Mouse (Mus musculus): ENCODE results near the gene Fam20c. TPM values are rescaled to one million over a fixed set of nuclear protein-coding genes. Genes with fewer than 3 reads are reported as not detected.
A peak's percentile ranks its signal among the peaks of the same experiment; 100 is the strongest.

Fam20c gene
- total RNA-seq, 2 experiments from 2014 or later, result 14.2 to 19.2 TPM

DNA sequence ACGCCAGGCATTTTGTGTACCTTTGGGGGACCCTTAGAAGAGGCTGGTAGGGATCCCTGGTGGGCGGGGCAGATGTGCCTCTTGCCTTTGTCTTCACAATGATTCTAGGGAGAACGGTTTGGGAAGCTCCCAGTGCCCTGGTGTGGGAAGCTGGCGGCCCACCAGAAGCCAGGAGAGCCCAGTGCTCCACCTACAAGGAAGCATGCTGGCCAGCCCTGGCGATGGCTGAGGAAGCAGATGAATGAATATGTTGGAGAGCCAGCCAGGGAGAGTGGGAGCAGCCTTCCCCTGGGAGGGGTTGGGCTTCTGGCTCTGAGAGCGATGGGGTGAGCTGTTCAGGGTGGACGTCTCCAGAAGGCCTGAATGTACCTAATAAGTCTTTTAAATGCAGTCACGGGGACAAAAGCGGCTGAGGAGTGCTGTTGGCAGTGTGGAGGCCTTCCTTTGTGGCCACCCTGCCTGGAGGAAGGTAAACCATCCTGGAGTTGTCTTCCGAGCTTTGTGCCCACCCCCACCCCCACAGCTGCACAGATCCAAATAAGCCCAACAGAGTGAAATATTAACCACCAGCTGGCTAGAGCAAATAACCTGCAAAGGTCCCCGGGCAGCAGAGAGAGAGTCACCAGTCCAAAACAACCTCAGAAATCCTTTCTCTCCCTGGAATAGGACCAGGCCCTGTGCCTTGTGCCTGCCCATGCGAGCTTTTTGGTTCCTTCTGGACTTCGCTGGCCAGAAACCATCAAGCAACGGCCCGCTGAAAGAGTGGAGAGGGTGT lies 2.2 kb downstream of the Fam20c start:
- DNase-seq, result peak; percentile 72

DNA sequence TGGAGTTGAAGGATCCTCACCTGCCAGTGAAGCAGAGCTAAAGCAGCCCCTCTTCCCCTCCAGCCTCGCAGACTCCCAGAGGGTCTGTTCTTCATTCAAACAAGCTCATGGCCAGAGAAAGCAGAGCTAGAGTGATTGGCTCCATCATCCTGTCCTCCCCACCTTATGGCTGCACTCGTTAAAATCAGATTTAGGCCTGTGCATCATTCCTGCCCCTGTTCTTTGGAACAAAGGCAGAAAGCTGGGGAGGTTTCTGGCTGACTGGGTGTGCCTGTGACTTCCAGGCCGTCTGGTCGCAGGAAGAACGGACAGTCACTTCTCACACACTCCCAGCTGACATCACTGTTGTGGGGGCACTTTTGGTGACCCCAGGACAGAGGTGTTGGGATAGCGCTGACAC lies 2.8 kb downstream of the Fam20c start:
- no peak for DNase-seq

DNA sequence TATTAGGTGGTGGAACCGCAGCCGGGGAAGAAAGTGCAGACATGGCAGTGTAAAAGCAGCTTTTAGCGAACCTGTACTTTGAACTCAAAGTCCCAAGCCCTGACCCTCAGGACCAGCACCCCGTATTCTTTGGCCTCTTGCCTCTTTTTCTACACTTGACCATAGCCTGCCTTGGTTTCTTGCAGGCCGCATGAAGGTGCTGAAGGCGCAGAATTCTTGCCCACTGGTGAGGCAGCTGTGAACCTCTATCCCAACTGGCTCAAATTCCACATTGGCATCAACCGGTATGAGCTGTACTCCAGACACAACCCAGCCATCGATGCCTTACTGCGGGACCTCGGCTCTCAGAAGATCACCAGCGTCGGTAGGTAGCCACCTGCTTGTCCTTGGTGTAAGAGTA lies 3.3 kb downstream of the Fam20c start:
- DNase-seq, result peak; percentile 30

DNA sequence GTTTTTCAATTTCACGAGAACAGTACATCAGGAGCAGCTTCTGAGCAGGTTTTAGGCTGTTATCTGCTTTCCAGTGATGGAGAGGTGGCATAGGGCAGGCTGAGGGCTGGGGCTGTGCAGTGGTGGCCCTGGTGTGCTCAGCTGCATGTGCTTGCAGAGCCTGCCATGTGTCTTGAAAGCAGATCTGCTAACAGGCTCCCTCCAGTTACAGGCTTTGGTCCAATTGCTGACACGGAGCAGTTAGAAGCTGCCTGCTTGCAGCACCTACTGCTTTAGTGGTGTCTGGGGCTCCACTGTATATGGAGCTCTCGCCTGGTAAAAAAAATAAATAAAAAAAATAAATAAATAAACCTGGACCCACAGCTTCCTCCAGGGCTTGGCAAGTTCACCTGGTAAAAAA lies 4.2 kb downstream of the Fam20c start:
- peak; percentile 30 for DNase-seq

DNA sequence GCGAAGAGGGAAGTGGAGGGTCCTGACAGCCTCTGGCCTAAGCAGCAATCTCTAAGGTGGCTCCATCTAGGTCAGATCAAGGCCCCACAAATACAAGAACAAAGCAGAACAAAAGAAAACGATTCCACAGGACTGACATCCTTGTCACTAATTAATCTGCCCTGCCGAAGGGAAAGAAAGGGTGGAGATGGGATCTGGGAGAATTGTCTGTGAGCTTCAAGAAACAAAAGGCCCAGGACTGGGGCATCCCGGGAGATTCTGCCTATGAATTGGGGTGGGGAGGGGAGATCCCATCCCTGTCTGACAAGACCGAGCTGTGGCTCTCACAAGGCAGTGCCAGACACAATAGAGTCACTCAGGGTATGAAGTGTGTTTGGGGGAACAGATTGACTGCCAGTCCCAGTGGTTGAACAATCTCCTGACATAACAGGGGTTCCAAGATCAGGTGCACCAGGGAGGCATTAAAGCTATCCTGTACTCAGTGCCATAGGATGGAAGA lies 7.6 kb downstream of the Fam20c start:
- DNase-seq, result no peak

DNA sequence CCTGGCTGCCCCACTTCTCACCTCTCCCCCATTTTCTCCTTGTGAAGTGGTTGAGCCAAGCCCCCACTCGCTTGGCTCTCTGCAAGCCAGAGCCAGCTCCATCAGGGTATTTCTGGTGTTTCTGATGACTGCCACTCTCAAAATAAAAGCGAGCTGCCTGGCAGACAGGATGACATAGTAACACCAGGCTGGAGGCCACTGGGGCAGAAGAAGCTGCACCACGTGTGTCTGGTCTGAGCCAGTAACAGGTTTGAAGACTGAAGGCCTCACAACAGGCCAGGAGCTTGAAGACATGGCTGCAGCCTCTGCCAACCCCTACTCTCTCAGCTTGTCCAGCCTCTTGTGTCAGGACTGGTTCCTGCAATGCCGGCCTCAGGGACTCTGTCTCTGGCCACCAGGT lies 8.0 kb downstream of the Fam20c start:
- peak; percentile 38 for DNase-seq

DNA sequence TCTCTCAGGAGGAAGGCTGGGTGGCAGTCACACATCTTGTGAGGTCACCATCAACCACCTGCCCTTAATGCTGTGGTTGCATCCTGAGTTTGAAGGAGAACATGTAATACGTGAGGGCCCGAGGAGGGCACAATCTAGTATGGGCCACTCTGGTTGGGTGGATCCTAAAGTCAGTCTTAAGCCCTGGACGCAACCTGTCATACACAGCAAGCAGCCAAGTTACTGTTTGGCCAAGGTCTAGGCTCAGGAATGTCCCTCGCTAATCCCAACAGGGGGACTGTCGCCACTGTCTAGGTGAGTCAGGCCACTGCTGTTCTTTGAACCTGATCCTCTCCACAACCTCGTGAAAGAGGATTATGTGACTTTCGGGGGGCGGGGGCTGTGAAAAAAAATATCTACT lies 10.3 kb downstream of the Fam20c start:
- no peak for DNase-seq

DNA sequence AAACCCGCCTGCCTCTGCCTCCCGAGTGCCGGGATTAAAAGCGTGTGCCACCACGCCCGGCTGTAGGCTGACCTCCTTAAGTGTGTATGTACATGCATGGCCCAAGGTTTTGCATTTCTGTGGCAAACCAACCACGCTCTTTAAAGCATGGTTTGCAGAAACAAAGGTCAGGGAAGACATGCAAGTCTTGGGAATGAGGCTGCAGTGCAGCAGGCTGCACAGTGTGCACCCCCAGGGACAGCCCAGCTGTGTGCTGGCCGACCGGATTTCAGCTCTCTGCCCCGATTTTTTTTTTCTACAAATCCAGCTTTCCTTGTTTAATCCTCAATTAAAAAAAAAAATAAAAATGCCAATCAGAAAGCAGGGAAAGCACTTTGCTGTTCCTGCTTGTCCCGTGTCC lies 13.3 kb downstream of the Fam20c start:
- DNase-seq, result no peak

DNA sequence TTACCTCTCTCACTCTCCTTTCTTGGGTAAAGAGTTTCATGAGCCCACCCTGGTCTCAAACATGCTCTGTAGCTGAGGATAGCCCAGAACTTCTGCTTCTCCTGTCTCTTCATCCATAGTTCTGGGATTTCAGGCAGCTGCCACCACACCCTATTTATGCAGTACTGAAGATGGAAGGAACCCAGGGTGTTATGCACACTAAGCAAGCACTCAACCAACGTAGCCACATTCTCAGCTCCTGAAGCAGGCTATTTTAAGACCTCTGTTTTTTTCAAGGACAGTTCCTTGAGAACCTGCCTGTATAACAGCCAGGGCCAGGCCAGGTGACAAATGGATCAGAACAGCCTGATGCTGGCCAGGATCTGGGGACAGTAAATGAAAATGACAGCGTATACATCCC lies 14.4 kb downstream of the Fam20c start:
- no peak for DNase-seq

DNA sequence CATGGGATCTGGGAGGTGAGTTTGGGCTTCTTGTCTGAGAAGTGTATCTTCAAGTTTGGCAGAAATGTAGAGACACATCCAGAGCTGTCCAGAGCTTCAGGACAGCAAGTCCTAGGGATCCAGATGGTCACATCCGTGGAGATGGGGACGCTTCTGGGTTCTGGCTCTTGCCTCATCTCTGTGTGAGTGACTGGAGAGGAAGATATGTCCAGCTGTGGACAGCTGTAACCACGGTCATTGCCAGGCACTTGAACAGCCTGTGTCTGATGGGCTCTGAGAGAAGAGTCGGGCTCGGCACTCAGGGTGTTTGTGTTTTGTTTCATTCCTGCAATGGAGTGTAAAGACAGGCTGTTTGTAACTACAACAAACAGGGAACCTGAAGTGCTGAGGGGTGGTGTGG lies 14.8 kb downstream of the Fam20c start:
- no peak for DNase-seq

DNA sequence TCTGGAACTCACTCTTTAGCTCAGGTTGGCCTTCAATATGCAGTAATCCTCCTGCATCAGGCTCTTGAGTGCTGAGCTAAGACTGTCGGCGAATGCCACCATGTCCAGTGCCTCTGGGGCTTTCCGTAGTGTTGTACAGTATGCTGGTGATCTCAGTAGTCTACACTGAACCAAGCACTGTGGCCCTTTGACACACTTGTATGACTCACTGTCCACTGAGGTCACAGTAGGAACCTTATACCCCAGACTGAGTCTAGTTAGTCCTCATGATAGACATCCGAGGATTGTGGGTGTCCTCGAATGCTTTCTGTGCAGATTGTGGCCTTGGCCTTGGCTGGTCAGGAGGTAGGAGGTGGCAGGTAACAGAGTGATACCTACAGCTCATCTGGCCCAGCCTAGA lies 20.8 kb downstream of the Fam20c start:
- no peak for DNase-seq

DNA sequence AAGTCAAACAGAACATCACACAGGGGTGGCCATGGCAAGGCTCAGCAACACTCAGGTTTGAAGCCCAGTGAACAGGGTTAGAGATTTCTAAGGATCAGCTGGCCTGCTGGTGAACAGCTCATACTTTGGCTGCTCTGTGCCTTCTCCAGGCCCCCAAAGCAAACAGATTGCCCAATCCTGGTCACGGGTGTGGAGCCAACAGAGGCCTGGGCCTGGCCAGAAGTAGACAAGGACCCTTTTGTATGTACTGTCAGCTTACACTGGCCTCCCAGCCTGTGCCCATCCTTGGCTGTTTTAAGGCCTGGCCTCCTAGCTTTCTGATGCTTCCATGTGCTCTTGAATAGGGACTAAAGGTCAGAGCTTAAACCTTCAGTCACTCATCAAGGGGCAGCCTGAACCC lies 22.0 kb downstream of the Fam20c start:
- peak; percentile 59 for DNase-seq

DNA sequence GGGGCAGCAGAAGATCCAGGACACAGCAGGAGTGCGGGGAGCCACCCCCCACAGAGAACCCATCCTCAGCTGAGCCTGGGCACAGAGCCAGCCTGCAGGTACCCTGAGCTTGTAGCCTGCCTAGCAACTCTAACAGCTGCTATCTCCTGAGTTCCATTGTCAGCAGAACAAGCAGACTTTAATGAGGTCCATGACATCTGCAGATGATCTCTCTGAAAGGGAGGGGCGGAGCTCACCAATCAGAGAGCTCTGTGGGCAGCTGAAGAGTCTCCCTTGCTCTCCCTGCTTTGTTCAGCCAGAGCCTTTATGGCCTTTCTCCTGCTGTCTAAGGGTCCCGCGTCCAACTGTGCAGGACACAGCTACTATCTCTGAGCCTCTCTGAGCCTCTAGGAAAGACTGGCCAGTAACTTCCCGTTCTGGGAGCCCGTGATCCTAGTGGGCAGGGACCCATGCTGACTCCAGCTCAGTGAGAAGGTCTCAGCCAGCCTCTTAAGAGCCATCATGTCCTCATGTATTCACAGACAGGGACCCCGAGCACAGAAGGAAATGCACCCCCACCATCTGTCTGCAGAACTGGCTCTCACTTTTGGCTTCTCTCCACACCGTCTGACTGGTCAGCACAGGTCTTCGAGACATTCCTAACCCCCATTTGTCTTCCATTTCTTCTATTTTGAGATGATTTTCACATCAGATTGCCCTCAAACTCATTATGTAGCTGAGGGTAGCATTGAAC lies 24.6 kb downstream of the Fam20c start:
- no peak for DNase-seq

DNA sequence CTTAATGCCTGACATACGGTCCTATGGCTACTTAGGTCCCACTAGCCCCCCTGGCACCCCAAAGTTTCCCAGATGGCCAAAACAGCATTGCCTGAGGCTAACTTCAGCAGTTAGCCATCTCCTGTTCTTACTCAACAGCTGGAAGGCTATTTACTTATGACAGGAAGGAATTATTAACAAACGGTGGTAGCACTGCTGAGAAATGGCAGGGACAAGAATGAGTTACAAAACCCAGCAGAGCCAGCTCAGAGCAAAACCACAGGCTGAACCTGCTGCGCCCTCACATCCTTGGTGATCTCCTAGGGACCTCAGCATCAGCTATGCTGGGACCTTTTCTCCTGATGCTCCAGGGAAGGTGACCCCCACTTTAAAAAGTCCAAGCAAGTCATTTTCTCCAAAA lies 25.3 kb downstream of the Fam20c start:
- no peak for DNase-seq

DNA sequence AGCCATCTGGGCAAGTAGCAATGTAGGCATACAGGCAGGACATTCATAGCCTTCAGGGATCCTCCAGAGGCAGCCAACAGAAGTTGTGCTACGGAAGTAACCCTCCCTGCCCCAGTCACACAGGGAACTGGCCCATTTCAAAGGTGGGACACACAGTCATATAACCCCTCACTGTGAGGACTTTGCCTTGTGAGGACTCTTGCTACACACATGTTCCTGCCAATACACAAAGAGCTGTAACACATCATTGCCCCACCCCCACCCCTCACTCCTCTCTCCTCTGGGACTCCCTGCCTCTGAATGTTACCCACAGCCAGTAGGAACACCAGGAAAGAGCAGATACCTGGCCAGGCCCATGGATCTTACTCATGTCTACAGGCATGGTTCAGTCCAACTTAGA lies 28.4 kb downstream of the Fam20c start:
- DNase-seq, result no peak

DNA sequence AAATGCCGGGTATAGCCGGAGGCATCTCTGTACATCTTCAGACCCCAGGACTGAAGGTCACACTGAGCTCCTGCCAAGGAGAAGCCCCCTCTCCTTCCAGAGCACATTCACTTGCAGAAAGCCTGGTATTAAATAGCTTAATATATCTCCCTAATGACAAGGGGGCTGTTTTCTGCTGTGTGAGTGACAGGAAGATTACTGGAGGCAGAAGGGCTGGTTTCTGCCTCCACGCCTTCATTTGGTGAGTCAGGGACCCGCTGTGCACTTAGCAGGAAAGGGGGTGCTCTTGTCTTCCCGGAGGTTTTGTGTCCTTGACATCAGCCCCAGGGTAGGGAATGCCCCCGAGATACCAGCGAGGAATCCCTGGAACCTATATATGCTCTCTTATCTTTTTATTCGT lies 28.9 kb downstream of the Fam20c start:
- DNase-seq, result no peak

DNA sequence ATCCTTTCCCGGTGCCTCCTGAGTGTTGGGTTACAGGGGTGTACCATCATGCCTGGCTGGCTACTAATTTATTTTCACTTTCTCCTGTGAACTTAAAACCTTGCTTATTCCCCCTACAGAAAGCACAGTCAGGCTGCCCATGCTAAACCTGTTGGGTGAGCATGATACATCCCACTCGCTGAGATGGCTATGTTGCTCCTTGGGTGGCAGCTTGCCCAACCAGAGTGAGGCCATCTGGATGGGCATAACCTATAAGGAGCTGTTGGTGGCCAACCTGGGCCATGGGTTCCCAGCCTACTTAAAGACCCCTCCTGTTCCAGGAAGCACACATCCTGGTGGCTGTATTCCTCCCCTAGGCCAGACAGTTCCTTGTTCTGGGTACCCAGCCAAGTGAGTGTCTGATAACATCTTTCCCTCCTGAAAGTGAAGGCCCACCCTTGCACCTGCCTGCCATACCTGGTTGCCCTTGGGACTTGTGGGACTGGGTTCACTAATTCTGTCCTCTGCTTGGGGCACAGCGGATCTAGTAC lies 31.7 kb downstream of the Fam20c start:
- no peak for DNase-seq

DNA sequence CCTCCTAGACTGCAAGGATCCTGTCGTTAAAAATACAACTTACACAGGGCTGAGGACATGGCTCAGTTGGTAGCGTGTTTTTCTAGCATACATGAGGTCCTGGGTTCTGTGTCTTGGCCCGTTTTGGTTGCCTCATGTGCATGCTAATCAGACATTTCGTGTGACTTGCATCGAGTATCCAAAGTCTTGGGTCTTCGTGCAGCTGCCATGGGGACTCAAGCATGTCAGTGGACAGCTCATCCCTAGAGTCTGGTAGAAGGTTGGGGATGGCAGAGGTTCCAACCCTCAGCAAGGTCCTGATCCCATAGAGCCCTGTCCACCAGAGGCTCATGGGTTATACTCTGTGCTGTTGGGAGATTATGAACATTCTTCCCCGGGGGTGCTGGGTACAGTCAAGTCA lies 33.3 kb downstream of the Fam20c start:
- DNase-seq, result no peak

DNA sequence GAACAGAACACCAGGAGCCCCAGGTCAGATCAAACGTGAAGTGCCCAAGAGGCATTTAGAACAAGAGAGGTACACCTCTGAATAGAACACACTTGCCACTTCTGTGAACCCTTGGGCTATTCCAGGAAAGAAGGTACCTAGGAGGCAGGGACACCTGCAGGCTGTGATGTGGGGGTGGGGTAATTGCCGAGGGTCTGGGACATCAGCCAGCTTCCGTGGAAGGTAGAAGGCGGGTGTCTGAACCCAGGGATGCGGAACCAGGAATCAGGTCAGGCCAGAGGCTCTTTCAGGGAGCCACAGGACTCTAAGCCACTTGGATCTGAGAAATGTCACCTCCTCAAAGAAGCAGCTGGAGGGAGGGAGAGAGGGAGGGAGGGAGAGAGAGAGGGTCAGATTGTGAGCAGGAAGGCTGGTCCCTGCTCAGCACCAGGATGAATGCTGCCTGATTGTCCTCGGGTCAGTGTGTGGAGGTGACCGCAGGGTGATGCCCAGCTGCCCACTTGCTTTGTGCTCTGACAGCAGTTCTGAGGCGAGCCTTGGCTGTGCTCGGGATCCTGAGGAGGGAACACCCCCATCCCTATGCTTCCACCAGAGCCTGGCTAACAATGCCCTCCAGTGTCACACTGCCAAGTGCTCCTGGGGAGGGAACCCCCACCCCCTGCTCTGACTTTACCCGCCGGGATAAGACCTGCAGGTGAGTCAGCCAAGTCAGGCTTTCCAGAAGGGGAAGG lies 34.3 kb downstream of the Fam20c start:
- no peak for DNase-seq

DNA sequence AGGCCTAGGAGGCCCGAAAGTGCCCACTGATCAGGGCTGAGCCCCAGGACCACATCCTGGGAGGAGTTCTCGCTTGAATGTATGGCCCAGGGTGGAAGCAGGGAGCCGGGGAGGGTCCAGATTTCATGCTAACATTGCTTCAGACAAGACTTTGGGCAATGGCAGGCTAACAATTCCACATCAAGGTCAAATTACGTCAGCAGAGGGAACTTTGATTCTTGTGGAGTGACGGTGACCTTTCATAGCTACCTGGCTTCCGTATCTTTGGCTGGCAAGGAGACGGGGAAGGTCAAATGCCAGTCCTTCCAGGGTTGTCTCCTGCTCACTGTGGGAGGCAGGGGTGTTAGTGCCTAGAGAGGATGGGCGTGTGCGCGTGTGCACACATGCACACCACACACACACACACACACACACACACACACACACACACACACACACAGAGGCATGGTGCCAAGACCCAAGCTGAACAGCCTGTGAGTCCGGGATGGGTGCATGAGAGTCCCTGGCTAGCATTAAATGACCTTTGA lies 36.7 kb downstream of the Fam20c start:
- DNase-seq, result no peak

DNA sequence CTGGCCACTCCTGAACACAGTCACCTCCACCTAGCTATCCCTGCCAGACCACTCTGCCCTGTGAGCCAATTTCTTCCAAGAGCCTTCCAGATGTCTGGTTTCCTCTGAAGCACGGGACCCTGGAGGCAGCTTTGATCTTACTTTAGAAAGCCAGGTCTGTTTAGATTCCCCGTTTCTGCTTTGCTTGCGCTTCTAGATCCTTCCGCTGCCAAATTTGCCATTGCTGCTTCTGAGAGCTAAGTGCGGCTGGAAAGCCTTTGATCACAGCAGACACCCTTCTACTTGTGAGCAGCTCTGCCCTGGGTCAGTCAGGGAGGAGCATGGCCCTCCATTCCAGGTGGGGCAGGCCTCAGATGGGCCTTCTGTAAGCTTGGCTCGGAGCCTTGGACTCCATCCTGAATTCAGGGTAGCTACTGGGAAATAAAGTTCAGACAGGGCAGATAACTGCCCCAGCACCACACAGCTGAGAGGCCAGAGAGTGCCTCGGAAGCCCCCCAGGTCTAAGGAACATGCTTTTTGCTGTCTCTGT lies 47.3 kb downstream of the Fam20c start:
- no peak for DNase-seq

DNA sequence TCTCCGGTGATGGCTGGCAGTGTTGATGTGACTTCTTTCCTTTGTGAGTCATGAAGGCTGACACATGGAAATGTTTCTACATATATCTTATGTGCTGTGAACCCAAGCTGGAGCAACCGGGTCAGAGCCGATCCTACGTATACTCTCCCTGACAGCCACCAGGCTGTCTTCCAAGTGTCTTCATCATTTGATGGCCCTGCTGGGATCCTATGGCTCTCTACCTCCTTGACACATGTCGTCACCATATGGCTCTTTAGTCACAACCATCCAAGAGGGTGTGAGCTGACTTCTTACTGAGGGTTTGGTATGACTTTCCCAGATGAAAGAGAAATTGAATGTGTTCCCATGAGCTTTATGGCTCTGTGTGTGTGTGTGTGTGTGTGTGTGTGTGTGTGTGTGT lies 50.0 kb downstream of the Fam20c start:
- DNase-seq, result no peak
